Mouse (Mus musculus) layer of hippocampus, postnatal 36 days (tissue): ENCODE results near the gene Tbc1d7. TPM values are rescaled to one million over a fixed set of nuclear protein-coding genes. Genes with fewer than 3 reads are reported as not detected.

Source experiments
- DNase-seq, 2 experiments: peaks; one replicate each; pipeline ENCODE4 v3.0.0; 2022
- total RNA-seq, 2 experiments: library from RNA; stranded (reverse); gene quantifications; 2 replicates each; pipeline ENCODE4 v1.2.3; 2021

The Tbc1d7 gene
- total RNA-seq, 2 experiments from 2014 or later: 26.2 to 27.2 TPM

- no peak for DNase-seq
Observed at GRCm38 (mm10) chr13:43132859-43133258, 38.4 kb downstream of the Tbc1d7 start.

GRCm38 (mm10) chr13:43131741-43132191, 39.5 kb downstream of the Tbc1d7 start:
- DNase-seq: no peak

- no peak for DNase-seq
Observed at GRCm38 (mm10) chr13:43130161-43130560, 41.1 kb downstream of the Tbc1d7 start.

- no peak for DNase-seq
Observed at GRCm38 (mm10) chr13:43124683-43125074, 46.6 kb downstream of the Tbc1d7 start.

GRCm38 (mm10) chr13:43123895-43124682, 47.2 kb downstream of the Tbc1d7 start:
- no peak for DNase-seq

- DNase-seq: no peak
Observed at GRCm38 (mm10) chr13:43122306-43123070, 48.8 kb downstream of the Tbc1d7 start.

GRCm38 (mm10) chr13:43113141-43113540, 58.2 kb downstream of the Tbc1d7 start:
- DNase-seq: no peak

- no peak for DNase-seq
Observed at GRCm38 (mm10) chr13:43112707-43113106, 58.6 kb downstream of the Tbc1d7 start.

GRCm38 (mm10) chr13:43112280-43112679, 59.0 kb downstream of the Tbc1d7 start:
- peak; percentile 58 to 68 for DNase-seq

GRCm38 (mm10) chr13:43104496-43104895, 66.8 kb downstream of the Tbc1d7 start:
- no peak for DNase-seq

GRCm38 (mm10) chr13:43102943-43103342, 68.4 kb downstream of the Tbc1d7 start:
- DNase-seq: no peak

Other genes with a start within 250 kb of the Tbc1d7 start
- 100 to 1,000 TPM in 1 of 2 experiments, 10 to 100 TPM in 1; 98.0 to 109 TPM for gene Gfod1, start 132.7 kb upstream of the Tbc1d7 start, total RNA-seq
- gene Sirt5, start 194.0 kb upstream of the Tbc1d7 start, total RNA-seq: 10 to 100 TPM; 16.9 to 18.8 TPM
- gene Nol7, start 226.9 kb upstream of the Tbc1d7 start, total RNA-seq: 10 to 100 TPM; 78.6 to 84.6 TPM